8 mouse cellular contexts compared by ENCODE assay signal in the genomic region with DNA sequence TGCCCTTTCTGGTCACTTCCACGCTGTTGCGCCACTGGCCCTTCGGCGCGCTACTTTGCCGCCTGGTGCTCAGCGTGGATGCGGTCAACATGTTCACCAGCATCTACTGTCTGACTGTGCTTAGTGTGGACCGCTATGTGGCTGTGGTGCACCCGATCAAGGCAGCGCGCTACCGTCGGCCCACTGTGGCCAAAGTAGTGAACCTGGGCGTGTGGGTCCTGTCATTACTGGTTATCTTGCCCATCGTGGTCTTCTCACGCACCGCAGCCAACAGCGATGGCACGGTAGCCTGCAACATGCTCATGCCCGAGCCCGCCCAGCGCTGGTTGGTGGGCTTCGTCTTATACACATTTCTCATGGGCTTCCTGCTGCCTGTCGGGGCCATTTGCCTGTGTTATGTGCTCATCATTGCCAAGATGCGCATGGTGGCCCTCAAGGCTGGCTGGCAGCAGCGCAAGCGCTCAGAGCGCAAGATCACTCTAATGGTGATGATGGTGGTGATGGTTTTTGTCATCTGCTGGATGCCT. TPM values are rescaled to one million over a fixed set of nuclear protein-coding genes. Genes with fewer than 3 reads are reported as not detected.
DNase-seq lines count a peak whose midpoint lies in the region; ATAC-seq and TF ChIP-seq lines count a peak whose summit lies in the region.

No protein-coding gene starts in this region.

- H3K9ac ChIP-seq in midbrain, embryonic 16.5 days (ENCODE audit: low read depth, low read length): peak overlapping the region; percentile 80

- H3K36me3 ChIP-seq in E14TG2a.4 (ENCODE audit: insufficient read depth, low read length): no peaks in the 10 kb centered on the region
- no peaks in the 10 kb centered on the region for H3K36me3 ChIP-seq in midbrain, embryonic 16.5 days (ENCODE audit: control insufficient read depth, insufficient read depth, low read length)

- H3K27ac ChIP-seq in midbrain, embryonic 16.5 days (ENCODE audit: low read length): no peak overlapping the region
- no peak overlapping the region for H3K27ac ChIP-seq in cerebellum, adult 2 months (ENCODE audit: insufficient read depth, low read length)

- H3K9me3 ChIP-seq in E14TG2a.4 (ENCODE audit: low read length): no peaks in the 10 kb centered on the region
- no peaks in the 10 kb centered on the region for H3K9me3 ChIP-seq in midbrain, embryonic 16.5 days (replicated peaks; ENCODE audit: control insufficient read depth, low read length, poor library complexity, severe bottlenecking)

- H3K4me2 ChIP-seq in midbrain, embryonic 16.5 days (ENCODE audit: low read length): peak overlapping the region; percentile 94

- H3K27me3 ChIP-seq in E14TG2a.4 (ENCODE audit: insufficient read depth, low read length): peaks cover 66% of the 10 kb centered on the region
- H3K27me3 ChIP-seq in midbrain, embryonic 16.5 days (ENCODE audit: control insufficient read depth, insufficient read depth, low read depth, low read length): peaks cover 5% of the 10 kb centered on the region; the same call in 1 of the 2 replicates
- H3K27me3 ChIP-seq in cerebellum, adult 2 months (ENCODE audit: control insufficient read depth, insufficient read depth, low read length): no peaks in the 10 kb centered on the region; the same call in 1 of the 2 replicates

- no peak for TF ChIP-seq POLR2A in cerebellum, adult 2 months (IDR thresholded peaks at IDR 0.05; ENCODE audit: borderline replicate concordance, insufficient read depth, low read length)

- peak; percentile 1 for DNase-seq in adrenal gland, adult 2 months
- no peak for DNase-seq in adrenal gland, postnatal 25 days
- peak; percentile 27 to 58 for DNase-seq in layer of hippocampus, postnatal 25 days (ENCODE audit: extremely low spot score in 1 of 2, low spot score in 1 of 2)
- DNase-seq in urinary bladder, postnatal 36 days (ENCODE audit: low spot score in 2 of 2): no peak
- DNase-seq in cerebellum, adult 2 months: no peak

- 2% methylated on average over 29 of the region's 29 CpGs for WGBS in midbrain, embryonic 16.5 days
- under 1% methylated on average over 29 of the region's 29 CpGs for WGBS in cerebellum, adult 2 months

- no peak for TF ChIP-seq CTCF in E14TG2a.4 (conservative IDR thresholded peaks at IDR 0.05; ENCODE audit: low read length)
- no peak for TF ChIP-seq CTCF in cerebellum, adult 2 months (IDR thresholded peaks at IDR 0.05; ENCODE audit: borderline replicate concordance, insufficient read depth, low read depth, low read length)

- H3K4me3 ChIP-seq in E14TG2a.4 (replicated peaks; ENCODE audit: low read length): peak overlapping the region; percentile 72
- H3K4me3 ChIP-seq in midbrain, embryonic 16.5 days (ENCODE audit: low read depth, low read length): peak overlapping the region; percentile 68
- H3K4me3 ChIP-seq in cerebellum, adult 2 months (replicated peaks; ENCODE audit: insufficient read depth, low read depth, low read length): no peak overlapping the region

- ATAC-seq in frontal cortex, adult (ENCODE audit: low TSS enrichment): peak; percentile 17; the same call in 1 of the 2 replicates
- peak; percentile 57 for ATAC-seq in midbrain, embryonic 16.5 days

- H3K4me1 ChIP-seq in E14TG2a.4 (replicated peaks; ENCODE audit: low read depth, low read length): peaks cover 45% of the 10 kb centered on the region
- H3K4me1 ChIP-seq in midbrain, embryonic 16.5 days (ENCODE audit: control insufficient read depth, insufficient read depth, low read length): peaks cover 8% of the 10 kb centered on the region
- H3K4me1 ChIP-seq in cerebellum, adult 2 months (ENCODE audit: control insufficient read depth, insufficient read depth, low read length): peaks cover 11% of the 10 kb centered on the region; the same call in 1 of the 2 replicates

RNA-seq across cellular contexts. Expression of gene Sstr1, which starts 1.4 kb away (rescaled TPM):
- total RNA-seq in adrenal gland, adult 2 months (2021): not detected
- 0.11 and 0.13 TPM in 2 replicates for polyA plus RNA-seq in adrenal gland, adult 2 months (2012; rRNA removed)
- total RNA-seq in adrenal gland, postnatal 25 days (2021): not detected in 2 replicates
- total RNA-seq in layer of hippocampus, postnatal 25 days (2021): 10 to 100 TPM; 29.1 to 34.2 TPM
- 14.1 and 15.7 TPM in 2 replicates for polyA plus RNA-seq in midbrain, embryonic 16.5 days (2015; fragmentation: Nextera tagmentation; extraction: Ambion mirVana)
- polyA plus RNA-seq in cerebellum, adult 2 months (2012; rRNA removed): 4.7 and 5.5 TPM in 2 replicates

RNA-seq across cellular contexts. Expression of gene Clec14a, which starts 56.1 kb away (rescaled TPM):
- 10 to 100 TPM in 1 of 2 experiments, 1 to 10 TPM in 1; 4.8 to 12.4 TPM for total RNA-seq in adrenal gland, adult 2 months (2021)
- polyA plus RNA-seq in adrenal gland, adult 2 months (2012; rRNA removed): 2.6 and 3.5 TPM in 2 replicates
- 7.8 and 10.0 TPM in 2 replicates for total RNA-seq in adrenal gland, postnatal 25 days (2021)
- 1 to 10 TPM; 2.2 to 3.7 TPM for total RNA-seq in layer of hippocampus, postnatal 25 days (2021)
- polyA plus RNA-seq in midbrain, embryonic 16.5 days (2015; fragmentation: Nextera tagmentation; extraction: Ambion mirVana): 5.5 and 5.8 TPM in 2 replicates
- 2.5 and 2.8 TPM in 2 replicates for polyA plus RNA-seq in cerebellum, adult 2 months (2012; rRNA removed)

Comparison
In these comparisons a context has a peak if more than half of its experiments do, and no peak if none do; other contexts are left out.
1. DNase-seq: peak in adrenal gland, adult 2 months (single experiment) and layer of hippocampus, postnatal 25 days (2 of 2); none in adrenal gland, postnatal 25 days (single experiment), urinary bladder, postnatal 36 days (0 of 2) and cerebellum, adult 2 months (0 of 2).
2. RNA of gene Sstr1, which starts 1.4 kb away (total RNA-seq): 29.1 to 34.2 TPM in layer of hippocampus, postnatal 25 days; not detected in adrenal gland, adult 2 months and not detected in adrenal gland, postnatal 25 days; every median in the first group is over 10 times any median in the second.